Mouse (Mus musculus): Measurements from ENCODE around the gene Spef1.

Gene Spef1

GRCm38 (mm10) chr2:131141336-131141986 lies 45.6 kb downstream of the Spef1 start:
- DNase-seq (ENCODE audit: low spot score) = no peak

- DNase-seq (ENCODE audit: low spot score) = no peak
These were observed 46.6 kb downstream of the Spef1 start for GRCm38 (mm10) chr2:131140533-131140905.

GRCm38 (mm10) chr2:131139886-131140532 lies 47.1 kb downstream of the Spef1 start:
- no peak for DNase-seq (ENCODE audit: low spot score)

GRCm38 (mm10) chr2:131139287-131139686 lies 47.8 kb downstream of the Spef1 start:
- peak; percentile 0 for DNase-seq (ENCODE audit: low spot score)

- no peak for DNase-seq (ENCODE audit: low spot score)
These were observed 48.3 kb downstream of the Spef1 start for GRCm38 (mm10) chr2:131138760-131139159.

- DNase-seq (ENCODE audit: low spot score) = peak; percentile 7
These were observed 48.8 kb downstream of the Spef1 start for GRCm38 (mm10) chr2:131138296-131138695.

- peak; percentile 7 for DNase-seq (ENCODE audit: low spot score)
These were observed 51.5 kb downstream of the Spef1 start for GRCm38 (mm10) chr2:131135521-131136139.

- peak; percentile 8 for DNase-seq (ENCODE audit: low spot score)
These were observed 52.2 kb downstream of the Spef1 start for GRCm38 (mm10) chr2:131134826-131135400.

GRCm38 (mm10) chr2:131134381-131134780 lies 52.7 kb downstream of the Spef1 start:
- DNase-seq (ENCODE audit: low spot score) = peak; percentile 7

GRCm38 (mm10) chr2:131132930-131133547 lies 54.0 kb downstream of the Spef1 start, which contains the start of gene Gm11037:
Gene Gm11037, plus strand, starts transcription at chr2:131133497.
- no peak for DNase-seq (ENCODE audit: low spot score)

GRCm38 (mm10) chr2:131132111-131132888 lies 54.8 kb downstream of the Spef1 start:
- no peak for DNase-seq (ENCODE audit: low spot score)

- DNase-seq (ENCODE audit: low spot score) = no peak
These were observed 56.2 kb downstream of the Spef1 start for GRCm38 (mm10) chr2:131130849-131131248.

GRCm38 (mm10) chr2:131129836-131130235 lies 57.2 kb downstream of the Spef1 start:
- DNase-seq (ENCODE audit: low spot score) = no peak

GRCm38 (mm10) chr2:131128636-131129157 lies 58.4 kb downstream of the Spef1 start:
- DNase-seq (ENCODE audit: low spot score) = no peak

GRCm38 (mm10) chr2:131128211-131128610 lies 58.9 kb downstream of the Spef1 start:
- no peak for DNase-seq (ENCODE audit: low spot score)

- DNase-seq (ENCODE audit: low spot score) = no peak
These were observed 59.8 kb downstream of the Spef1 start, which contains the start of gene Hspa12b for GRCm38 (mm10) chr2:131127161-131127730. Gene Hspa12b, plus strand, starts transcription at chr2:131127280.

GRCm38 (mm10) chr2:131125964-131126815 lies 60.9 kb downstream of the Spef1 start:
- DNase-seq (ENCODE audit: low spot score) = peak; percentile 3

- DNase-seq (ENCODE audit: low spot score) = peak; percentile 1
These were observed 61.7 kb downstream of the Spef1 start for GRCm38 (mm10) chr2:131125157-131125963.

- DNase-seq (ENCODE audit: low spot score) = no peak
These were observed 62.9 kb downstream of the Spef1 start for GRCm38 (mm10) chr2:131124166-131124565.

Data from urinary bladder, postnatal 10 days (tissue).